Mouse (Mus musculus) testis, adult 2 months (tissue): ENCODE results near the gene Mlx. TPM values are rescaled to one million over a fixed set of nuclear protein-coding genes. Genes with fewer than 3 reads are reported as not detected.
"Not testable (repeated sequence)": the region's sequence is repeated elsewhere in the genome, so short reads cannot be mapped to it uniquely, and the experiment has no call there.

Experiments
- H3K27ac ChIP-seq: fragments of 200-500 bp; 2 replicates; pipeline ENCODE4 v1.5.1; 2012; ENCODE audit warnings: low read depth, low read length; ENCODE audit not compliant: control insufficient read depth, insufficient read depth
- H3K27me3 ChIP-seq: fragments of 200-500 bp; 2 replicates; pipeline ENCODE4 v1.6.1; 2012; ENCODE audit warnings: mild to moderate bottlenecking, low read length, moderate library complexity; ENCODE audit not compliant: control insufficient read depth, insufficient read depth
- H3K36me3 ChIP-seq: fragments of 200-500 bp; 2 replicates; pipeline ENCODE4 v1.6.1; 2012; ENCODE audit warnings: mild to moderate bottlenecking, low read length; ENCODE audit not compliant: control insufficient read depth, insufficient read depth
- H3K4me1 ChIP-seq: fragments of 200-500 bp; 2 replicates; pipeline ENCODE4 v1.6.1; 2012; ENCODE audit warnings: low read length; ENCODE audit not compliant: control insufficient read depth, insufficient read depth
- H3K4me3 ChIP-seq: fragments of 200-500 bp; 2 replicates; pipeline ENCODE4 v1.5.1; 2012; ENCODE audit warnings: low read depth, mild to moderate bottlenecking, low read length, moderate library complexity, mixed read lengths; ENCODE audit not compliant: control insufficient read depth
- CTCF ChIP-seq: fragments of 200-500 bp; IDR thresholded peaks from 2 replicates; pipeline ENCODE4 v1.5.1; 2012; ENCODE audit warnings: low read depth, mild to moderate bottlenecking, inconsistent platforms, low read length, moderate library complexity; ENCODE audit not compliant: control insufficient read depth, insufficient read depth, insufficient replicate concordance
- POLR2A ChIP-seq: fragments of 200-500 bp; IDR thresholded peaks from 2 replicates; pipeline ENCODE4 v1.6.1; 2012; ENCODE audit warnings: low read depth, mild to moderate bottlenecking, inconsistent platforms, low read length, moderate library complexity; ENCODE audit not compliant: control insufficient read depth
- polyA plus RNA-seq: library from polyadenylated mRNA; depleted of rRNA; stranded (reverse); fragments of >200 nt; gene quantifications from 2 replicates; pipeline ENCODE4 v1.2.3, GENCODE M21; 2012

Gene Mlx
- polyA plus RNA-seq, 1 experiment, result 6.7 TPM

DNA sequence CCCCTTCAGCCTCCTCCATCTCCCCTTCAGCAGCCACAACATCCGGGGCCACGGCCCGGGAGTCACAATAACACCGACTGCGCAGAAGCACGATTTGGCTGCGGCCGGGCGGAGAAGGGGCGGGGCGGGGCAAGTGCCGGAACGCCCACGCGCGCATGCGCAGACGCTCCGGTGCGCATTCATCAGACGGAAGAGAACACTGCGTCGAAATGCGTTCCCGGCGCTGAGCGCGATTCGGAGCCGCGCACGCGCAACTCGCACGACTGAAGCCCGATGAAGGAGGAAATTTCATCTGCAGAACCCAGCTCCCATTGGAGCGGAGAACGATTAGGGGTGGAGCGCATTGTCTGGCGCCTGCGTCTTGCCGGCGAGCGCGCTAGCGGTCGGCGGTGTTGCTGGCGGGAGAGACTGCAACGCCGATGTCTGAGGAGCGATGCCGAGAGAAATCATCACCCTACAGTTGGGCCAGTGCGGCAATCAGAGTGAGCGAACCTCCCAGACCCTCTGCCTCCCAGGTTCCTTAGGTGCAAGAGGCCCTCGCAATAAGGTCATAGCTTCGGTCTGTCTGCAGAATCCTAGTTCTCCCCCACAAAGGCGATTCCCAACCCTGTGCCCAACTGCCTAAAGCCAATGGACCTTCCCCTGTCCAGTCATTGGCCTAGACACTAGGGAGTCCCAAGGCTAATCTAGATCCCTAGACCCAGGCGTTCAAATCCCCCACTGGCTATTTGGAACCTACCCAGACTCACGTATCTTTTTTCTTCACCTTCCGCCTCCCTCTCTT lies 32.9 kb downstream of the Mlx start, which contains the start of the genes Retreg3 and Tubg1:
Gene Retreg3, minus strand, starts transcription at position 133 of the 784 bp plus-strand sequence.
Gene Tubg1, plus strand, starts transcription at position 178 of the 784 bp plus-strand sequence.
- Histone ChIP-seq H3K4me3 (peak within 1 kb of the TSS; percentile 89), H3K4me1 (peaks cover 7% of the 10 kb centered on the region), H3K27me3 (no peaks in the 10 kb centered on the region), H3K36me3 (no peaks in the 10 kb centered on the region), H3K27ac (peak within 1 kb of the TSS; percentile 85)
- TF ChIP-seq POLR2A, result peak; percentile 93
- no peak for TF ChIP-seq CTCF

DNA sequence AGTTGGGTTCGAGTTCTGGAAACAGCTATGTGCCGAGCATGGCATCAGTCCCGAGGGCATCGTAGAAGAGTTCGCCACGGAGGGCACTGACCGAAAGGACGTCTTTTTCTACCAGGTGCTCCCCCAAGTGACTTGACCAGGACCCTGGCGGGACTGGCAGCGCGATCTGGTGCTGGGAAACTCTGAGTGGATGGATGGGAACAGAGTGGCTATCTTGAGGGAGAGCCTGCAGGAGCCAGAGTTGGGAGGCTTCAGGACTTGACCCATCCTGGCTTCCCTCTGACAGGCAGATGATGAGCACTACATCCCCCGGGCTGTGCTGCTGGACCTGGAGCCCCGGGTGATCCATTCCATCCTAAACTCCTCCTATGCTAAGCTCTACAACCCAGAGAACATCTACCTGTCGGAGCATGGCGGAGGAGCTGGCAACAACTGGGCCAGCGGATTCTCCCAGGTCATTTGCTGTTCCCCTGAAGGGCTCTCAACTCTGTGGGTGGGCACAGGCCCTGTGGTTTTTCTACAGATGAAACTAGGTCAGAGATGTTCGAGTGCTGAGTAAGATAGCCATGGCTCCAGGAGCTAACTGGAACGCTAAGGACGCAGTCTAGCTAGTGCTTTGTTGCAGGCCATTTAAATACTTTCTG lies 33.6 kb downstream of the Mlx start:
- Histone ChIP-seq H3K36me3 (no peaks in the 10 kb centered on the region), H3K27ac (peak overlapping the region; percentile 85), H3K4me3 (peak overlapping the region; percentile 89), H3K4me1 (peaks cover 7% of the 10 kb centered on the region), H3K27me3 (no peaks in the 10 kb centered on the region)
- TF ChIP-seq CTCF (no peak), POLR2A (no peak)

DNA sequence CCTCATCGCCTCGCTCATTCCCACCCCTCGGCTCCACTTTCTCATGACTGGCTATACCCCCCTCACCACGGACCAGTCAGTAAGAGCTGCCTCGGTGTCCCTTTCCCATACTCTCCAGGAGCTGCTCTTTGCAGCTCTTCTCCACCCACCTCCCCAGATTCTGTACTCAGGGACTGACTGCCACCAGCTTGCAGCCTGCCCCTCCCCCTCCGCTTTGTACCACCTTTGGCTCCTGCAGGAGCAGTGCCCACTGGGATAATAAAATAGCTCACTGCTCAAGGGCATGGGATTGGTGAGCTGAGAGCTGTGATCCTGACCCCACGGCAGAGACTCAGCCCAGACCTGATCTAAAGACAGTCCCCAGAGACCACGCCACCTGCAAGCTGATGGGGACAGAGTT lies 37.4 kb downstream of the Mlx start:
- not testable (repeated sequence) for H3K4me3 ChIP-seq, H3K4me1 ChIP-seq, H3K36me3 ChIP-seq, H3K27me3 ChIP-seq, H3K27ac ChIP-seq

DNA sequence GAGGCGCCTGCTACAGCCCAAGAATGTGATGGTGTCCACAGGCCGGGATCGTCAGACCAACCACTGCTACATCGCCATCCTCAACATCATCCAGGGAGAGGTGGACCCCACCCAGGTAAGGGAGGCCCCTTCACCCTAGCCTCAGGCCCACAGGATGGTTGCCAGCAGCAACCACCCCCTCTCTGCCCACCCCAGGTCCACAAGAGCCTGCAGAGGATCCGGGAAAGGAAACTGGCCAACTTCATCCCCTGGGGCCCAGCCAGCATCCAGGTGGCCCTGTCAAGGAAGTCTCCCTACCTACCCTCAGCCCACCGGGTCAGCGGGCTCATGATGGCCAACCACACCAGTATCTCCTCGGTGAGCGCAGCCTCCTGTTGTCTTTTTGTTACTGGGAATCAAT lies 37.9 kb downstream of the Mlx start:
- not testable (repeated sequence) for H3K27me3 ChIP-seq, H3K27ac ChIP-seq, H3K36me3 ChIP-seq, H3K4me1 ChIP-seq, H3K4me3 ChIP-seq

DNA sequence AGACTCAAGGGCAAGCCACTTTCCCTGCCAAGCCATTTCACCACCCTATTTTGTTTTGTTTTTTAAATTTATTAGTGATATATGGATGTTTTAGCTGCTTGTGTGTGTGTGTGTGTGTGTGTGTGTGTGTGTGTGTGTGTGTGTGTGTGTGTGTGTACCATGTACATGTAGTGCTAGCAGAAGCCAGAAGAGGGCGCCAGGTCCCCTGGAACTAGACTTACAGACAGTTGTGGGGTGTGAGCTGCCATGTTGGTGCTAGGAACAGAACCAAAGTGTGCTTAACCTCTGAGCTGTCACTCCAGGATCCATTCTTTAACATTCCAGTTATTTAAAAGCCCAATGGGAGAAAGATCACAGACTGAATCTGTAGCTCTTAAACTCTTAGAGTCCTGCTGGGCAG lies 40.0 kb downstream of the Mlx start:
- Histone ChIP-seq H3K27ac (no peak overlapping the region), H3K36me3 (no peaks in the 10 kb centered on the region), H3K4me3 (no peak overlapping the region), H3K27me3 (no peaks in the 10 kb centered on the region), H3K4me1 (no peaks in the 10 kb centered on the region)
- no peak for TF ChIP-seq POLR2A
- peak; percentile 8; the same call in 1 of the 2 replicates for TF ChIP-seq CTCF

DNA sequence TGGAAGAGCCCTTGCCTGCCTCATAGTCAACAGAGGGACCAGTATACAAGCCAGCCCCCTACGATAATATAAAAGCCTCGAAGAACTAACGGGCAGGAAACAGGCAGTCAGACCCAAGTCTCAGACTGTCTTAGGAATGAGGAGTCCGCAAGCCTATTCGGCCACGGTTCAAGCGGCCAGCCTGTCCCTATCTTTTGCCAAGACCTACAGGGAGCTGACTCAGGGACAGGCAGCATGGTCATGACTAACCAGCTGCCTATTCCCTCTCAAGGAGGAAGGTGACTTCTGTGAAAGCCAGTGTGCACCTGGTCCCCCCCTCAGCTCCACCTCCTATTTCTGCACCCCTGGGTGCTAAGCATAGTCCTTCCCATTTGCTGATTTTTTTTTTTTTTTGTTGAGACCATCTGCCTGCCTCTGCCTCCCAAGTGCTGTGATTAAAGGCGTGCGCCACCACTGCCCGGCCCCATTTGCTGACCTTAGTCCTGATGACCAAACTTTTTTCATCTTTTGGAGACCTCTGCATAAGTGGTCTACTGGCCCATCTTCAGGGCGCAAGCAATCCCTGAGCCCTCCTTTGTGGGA lies 42.0 kb downstream of the Mlx start:
- H3K36me3 ChIP-seq, result no peaks in the 10 kb centered on the region
- H3K27me3 ChIP-seq, result no peaks in the 10 kb centered on the region
- no peak overlapping the region for H3K4me3 ChIP-seq
- TF ChIP-seq CTCF, result no peak
- no peak for TF ChIP-seq POLR2A
- H3K4me1 ChIP-seq, result no peaks in the 10 kb centered on the region
- H3K27ac ChIP-seq, result no peak overlapping the region

DNA sequence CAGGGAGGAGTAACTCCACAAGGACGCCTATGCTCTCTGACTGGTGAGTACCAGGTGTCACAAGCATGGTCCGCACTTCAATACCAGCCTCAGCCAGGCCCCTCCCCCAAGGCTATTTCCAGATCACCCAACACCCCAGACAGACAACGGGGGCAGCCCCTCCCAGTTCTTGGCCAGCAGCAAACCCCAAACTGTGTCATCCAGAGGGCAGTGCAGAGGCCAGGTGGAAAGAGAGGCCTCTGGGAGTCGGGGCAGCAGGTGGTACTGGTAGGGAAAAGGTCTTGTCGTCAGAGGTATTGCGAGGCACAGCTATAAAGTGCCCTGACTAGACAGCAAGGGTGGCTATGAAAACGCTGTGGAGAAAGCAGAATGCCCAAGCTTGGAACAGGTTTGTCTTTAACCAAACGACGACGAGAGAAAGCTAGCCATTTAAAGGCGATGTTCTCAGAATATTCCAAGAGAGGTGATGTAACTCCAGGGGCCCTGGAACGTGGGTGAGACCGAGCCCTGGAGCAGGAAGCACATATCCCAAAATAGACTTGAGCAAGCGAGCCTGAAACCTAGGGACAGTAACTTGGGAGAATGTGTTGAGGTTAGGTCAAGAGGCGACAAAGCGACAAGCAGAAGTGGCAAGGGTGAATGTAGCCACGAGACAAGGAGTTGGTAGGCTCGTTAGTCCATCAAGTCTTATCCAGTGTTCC lies 43.1 kb downstream of the Mlx start:
- H3K27me3 ChIP-seq, result no peaks in the 10 kb centered on the region
- H3K4me3 ChIP-seq, result no peak overlapping the region
- H3K27ac ChIP-seq, result no peak overlapping the region
- H3K4me1 ChIP-seq, result no peaks in the 10 kb centered on the region
- H3K36me3 ChIP-seq, result no peaks in the 10 kb centered on the region
- TF ChIP-seq POLR2A, result no peak
- TF ChIP-seq CTCF, result no peak
